Mouse (Mus musculus) stomach, embryonic 14.5 days (tissue): Measurements from ENCODE around the gene Creb1. TPM values are rescaled to one million over a fixed set of nuclear protein-coding genes. Genes with fewer than 3 reads are reported as not detected.
"Not testable (repeated sequence)": the region's sequence is repeated elsewhere in the genome, so short reads cannot be mapped to it uniquely, and the experiment has no call there.

ENCODE experiments used
- ATAC-seq: fragments of 200-750 bp; cut with Nextera tagmentation; 2 replicates; pipeline ENCODE4 v1.8.0; 2017; ENCODE audit warnings: low read depth, moderate TSS enrichment; ENCODE audit not compliant: insufficient number of reproducible peaks, insufficient read depth, low FRiP score
- H3K27ac ChIP-seq: fragments of 300-500 bp; sonication (generic); 2 replicates; pipeline ENCODE4 v1.5.1; 2014; ENCODE audit warnings: mild to moderate bottlenecking, low read length, moderate library complexity, mixed read lengths
- H3K27me3 ChIP-seq: fragments of 300-500 bp; sonication (generic); 2 replicates; pipeline ENCODE4 v1.6.1; 2014; ENCODE audit warnings: low read length, control low read depth, mixed read lengths; ENCODE audit not compliant: control insufficient read depth, insufficient read depth
- H3K36me3 ChIP-seq: fragments of 300-500 bp; sonication (generic); 2 replicates; pipeline ENCODE4 v1.6.1; 2014; ENCODE audit warnings: mild to moderate bottlenecking, control low read depth, low read length, moderate library complexity, mixed read lengths; ENCODE audit not compliant: control insufficient read depth, insufficient read depth
- H3K4me1 ChIP-seq: fragments of 300-500 bp; sonication (generic); 2 replicates; pipeline ENCODE4 v1.6.1; 2014; ENCODE audit warnings: low read length, control low read depth, mixed read lengths; ENCODE audit not compliant: control insufficient read depth, insufficient read depth
- H3K4me2 ChIP-seq: fragments of 300-500 bp; sonication (generic); replicated peaks from 2 replicates; pipeline ENCODE4 v1.6.1; 2014; ENCODE audit warnings: low read depth, low read length, control low read depth
- H3K4me3 ChIP-seq: fragments of 300-500 bp; sonication (generic); 2 replicates; pipeline ENCODE4 v1.5.1; 2014; ENCODE audit warnings: low read depth, low read length, control low read depth
- H3K9ac ChIP-seq: fragments of 300-500 bp; sonication (generic); replicated peaks from 2 replicates; pipeline ENCODE4 v1.6.1; 2014; ENCODE audit warnings: low read depth, mild to moderate bottlenecking, control low read depth, low read length, moderate library complexity, mixed read lengths
- H3K9me3 ChIP-seq: fragments of 300-500 bp; sonication (generic); 2 replicates; pipeline ENCODE4 v1.6.1; 2016; ENCODE audit warnings: low read depth, low read length, control low read depth; ENCODE audit not compliant: control insufficient read depth
- WGBS: fragments of 180-500 bp; shearing (Covaris S2); extraction: QIAGEN DNeasy Blood & Tissue Kit; methylation state at CpG from one replicate; pipeline ENCODE4 v1.1.7; 2014; 5-methylcytosine and 5-hydroxymethylcytosine counted together
- polyA plus RNA-seq: library from polyadenylated mRNA; unstranded; fragments of >200 nt; fragmentation: Nextera tagmentation; extraction: Ambion mirVana; gene quantifications from 2 replicates; pipeline ENCODE4 v1.2.1, GENCODE M21; 2014

The Creb1 gene
- polyA plus RNA-seq, 1 experiment from 2014 or later, result 49.2 TPM

DNA sequence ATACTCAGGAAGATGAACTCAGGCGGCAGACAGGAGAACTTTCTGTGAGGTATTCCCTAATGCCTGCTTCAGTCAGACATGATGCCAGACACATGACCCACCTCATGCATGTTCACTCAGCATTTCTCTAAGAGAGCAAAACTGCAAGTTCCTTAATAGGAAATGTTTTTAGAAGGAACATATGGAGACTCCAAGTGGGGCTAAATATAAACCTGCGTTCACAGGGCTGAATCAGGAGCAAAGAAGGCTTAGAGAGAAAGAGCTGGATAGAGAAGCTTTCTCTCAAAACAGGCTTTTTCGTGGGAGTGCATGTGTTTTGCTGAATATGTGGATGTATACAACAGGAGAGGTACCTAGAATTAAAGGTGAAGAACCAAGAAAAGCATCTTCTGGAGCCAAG lies 100.8 kb downstream of the Creb1 start:
- Histone ChIP-seq H3K36me3 (no peaks in the 10 kb centered on the region), H3K27ac (no peak overlapping the region), H3K27me3 (no peaks in the 10 kb centered on the region), H3K4me2 (no peak overlapping the region), H3K4me3 (no peak overlapping the region), H3K9me3 (no peaks in the 10 kb centered on the region), H3K4me1 (no peaks in the 10 kb centered on the region), H3K9ac (no peak overlapping the region)
- WGBS, result 77% methylated on average over 3 of the region's 3 CpGs
- ATAC-seq, result no peak

DNA sequence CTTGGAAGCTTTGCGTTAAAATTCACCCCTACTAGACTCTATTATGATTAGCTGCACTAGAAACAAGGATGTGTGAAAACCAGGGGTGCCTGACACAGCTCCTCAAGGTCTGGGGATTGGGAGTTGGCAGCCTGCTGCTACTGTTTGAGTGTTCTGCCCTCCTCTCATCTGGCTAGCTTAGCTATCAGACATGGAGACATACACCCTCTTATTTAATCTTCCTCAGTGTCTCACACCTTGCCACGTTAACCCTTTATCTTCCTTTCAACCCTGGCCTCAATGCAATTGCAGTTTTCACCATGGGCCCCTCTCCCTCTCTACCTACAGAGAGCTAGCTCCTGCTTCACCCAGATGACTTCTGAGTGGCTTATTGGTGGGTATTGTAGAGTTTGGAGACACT lies 103.2 kb downstream of the Creb1 start:
- Histone ChIP-seq H3K4me3 (no peak overlapping the region), H3K9me3 (no peaks in the 10 kb centered on the region), H3K4me2 (no peak overlapping the region), H3K36me3 (no peaks in the 10 kb centered on the region), H3K9ac (no peak overlapping the region), H3K27me3 (no peaks in the 10 kb centered on the region), H3K4me1 (no peaks in the 10 kb centered on the region), H3K27ac (no peak overlapping the region)
- 47% methylated on average over 2 of the region's 2 CpGs for WGBS
- no peak for ATAC-seq

DNA sequence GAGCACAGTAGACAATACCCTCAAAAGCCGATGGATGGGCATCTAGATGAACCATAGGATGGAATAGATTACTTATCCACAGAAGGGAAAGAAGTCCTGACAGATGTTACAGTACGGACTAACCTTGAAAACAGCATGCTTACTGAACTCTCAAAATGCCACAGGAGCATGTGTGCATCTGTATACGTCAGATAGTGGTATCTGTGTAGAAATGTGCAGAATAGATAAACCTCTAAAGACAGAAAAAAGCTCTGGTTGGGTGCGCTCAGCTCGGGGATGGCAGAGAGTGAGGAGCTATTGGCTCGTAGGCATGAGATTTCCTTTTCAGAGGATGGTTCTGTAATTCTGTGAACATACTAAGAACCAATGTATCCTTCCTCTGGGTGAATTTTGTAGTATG lies 106.8 kb downstream of the Creb1 start:
- no peak overlapping the region for H3K4me2 ChIP-seq
- 89% methylated on average over 6 of the region's 6 CpGs for WGBS
- no peak overlapping the region for H3K9ac ChIP-seq
- H3K27me3 ChIP-seq, result no peaks in the 10 kb centered on the region
- H3K27ac ChIP-seq, result no peak overlapping the region
- no peak overlapping the region for H3K4me3 ChIP-seq
- ATAC-seq, result no peak; the same call in 1 of the 2 replicates
- no peaks in the 10 kb centered on the region for H3K9me3 ChIP-seq
- H3K36me3 ChIP-seq, result no peaks in the 10 kb centered on the region
- no peaks in the 10 kb centered on the region for H3K4me1 ChIP-seq

DNA sequence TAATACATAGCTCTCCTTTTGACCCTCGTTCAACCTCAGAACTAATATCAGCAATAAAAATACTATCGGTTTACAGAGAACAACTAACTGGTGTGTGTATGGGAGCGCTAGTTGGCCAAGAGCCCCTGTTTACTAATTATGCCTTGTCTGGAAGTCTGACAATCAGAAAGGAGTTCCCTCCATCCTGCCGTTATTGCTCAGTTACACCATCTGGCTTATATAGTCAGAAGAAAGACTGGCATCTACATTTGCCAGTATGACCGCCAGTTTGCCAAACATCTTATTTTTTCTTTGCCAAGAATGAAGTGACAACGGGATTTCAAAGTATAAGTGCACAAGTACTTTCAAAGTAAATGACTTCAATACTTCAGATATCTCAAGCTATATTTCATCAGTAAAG lies 108.6 kb downstream of the Creb1 start:
- Histone ChIP-seq H3K27me3 (no peaks in the 10 kb centered on the region), H3K9me3 (no peaks in the 10 kb centered on the region), H3K9ac (no peak overlapping the region), H3K4me3 (no peak overlapping the region), H3K4me1 (no peaks in the 10 kb centered on the region), H3K27ac (no peak overlapping the region), H3K4me2 (no peak overlapping the region), H3K36me3 (no peaks in the 10 kb centered on the region)
- no peak for ATAC-seq
- 92% methylated on average over 6 of the region's 6 CpGs for WGBS

DNA sequence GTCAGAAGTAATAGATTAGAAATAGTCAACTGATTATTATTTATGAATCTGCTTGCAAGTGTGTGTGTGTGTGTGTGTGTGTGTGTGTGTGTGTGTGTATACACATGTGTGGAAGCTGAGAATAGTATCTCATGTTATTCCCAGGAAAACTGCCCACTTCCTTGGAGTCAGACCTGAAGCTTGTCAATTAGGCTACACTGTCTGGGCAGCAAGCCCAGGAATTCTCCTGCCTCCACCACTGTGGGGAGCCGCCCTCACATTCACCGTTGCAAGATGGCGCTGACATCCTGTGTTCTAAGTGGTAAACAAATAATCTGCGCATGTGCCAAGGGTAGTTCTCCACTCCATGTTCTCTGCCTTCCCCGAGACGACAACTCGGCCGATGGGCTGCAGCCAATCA lies 110.1 kb downstream of the Creb1 start:
- not testable (repeated sequence) for H3K27ac ChIP-seq

DNA sequence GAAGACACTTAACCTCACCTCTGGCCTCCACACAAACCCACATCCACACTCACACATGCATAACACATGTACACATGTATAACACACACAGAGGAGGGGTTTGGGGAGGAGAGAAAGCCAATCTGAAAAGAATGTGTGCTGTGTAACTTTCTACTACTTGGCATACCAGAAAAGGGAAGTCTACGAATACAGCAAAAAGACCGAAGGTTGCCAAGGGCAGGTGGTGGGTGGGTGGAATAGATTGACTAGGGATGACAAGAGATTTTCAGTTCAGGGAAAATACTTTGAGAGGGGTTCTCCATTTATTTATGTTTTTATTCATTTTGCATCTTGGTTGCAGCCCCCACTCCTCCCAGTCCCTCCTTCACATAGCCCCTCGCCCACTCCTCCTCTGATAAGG lies 112.1 kb downstream of the Creb1 start:
- Histone ChIP-seq H3K4me3 (no peak overlapping the region), H3K36me3 (no peaks in the 10 kb centered on the region), H3K9ac (no peak overlapping the region), H3K4me2 (no peak overlapping the region), H3K27ac (no peak overlapping the region), H3K9me3 (no peaks in the 10 kb centered on the region), H3K27me3 (no peaks in the 10 kb centered on the region), H3K4me1 (no peaks in the 10 kb centered on the region)
- no peak for ATAC-seq
- 88% methylated on average over 3 of the region's 3 CpGs for WGBS

More for the DNA sequence above, 110.1 kb downstream of the Creb1 start:
- 94% methylated on average over 8 of the region's 8 CpGs for WGBS
- not testable (repeated sequence) for H3K27me3 ChIP-seq, H3K4me2 ChIP-seq, H3K9ac ChIP-seq, ATAC-seq, H3K9me3 ChIP-seq, H3K36me3 ChIP-seq, H3K4me1 ChIP-seq, H3K4me3 ChIP-seq

DNA sequence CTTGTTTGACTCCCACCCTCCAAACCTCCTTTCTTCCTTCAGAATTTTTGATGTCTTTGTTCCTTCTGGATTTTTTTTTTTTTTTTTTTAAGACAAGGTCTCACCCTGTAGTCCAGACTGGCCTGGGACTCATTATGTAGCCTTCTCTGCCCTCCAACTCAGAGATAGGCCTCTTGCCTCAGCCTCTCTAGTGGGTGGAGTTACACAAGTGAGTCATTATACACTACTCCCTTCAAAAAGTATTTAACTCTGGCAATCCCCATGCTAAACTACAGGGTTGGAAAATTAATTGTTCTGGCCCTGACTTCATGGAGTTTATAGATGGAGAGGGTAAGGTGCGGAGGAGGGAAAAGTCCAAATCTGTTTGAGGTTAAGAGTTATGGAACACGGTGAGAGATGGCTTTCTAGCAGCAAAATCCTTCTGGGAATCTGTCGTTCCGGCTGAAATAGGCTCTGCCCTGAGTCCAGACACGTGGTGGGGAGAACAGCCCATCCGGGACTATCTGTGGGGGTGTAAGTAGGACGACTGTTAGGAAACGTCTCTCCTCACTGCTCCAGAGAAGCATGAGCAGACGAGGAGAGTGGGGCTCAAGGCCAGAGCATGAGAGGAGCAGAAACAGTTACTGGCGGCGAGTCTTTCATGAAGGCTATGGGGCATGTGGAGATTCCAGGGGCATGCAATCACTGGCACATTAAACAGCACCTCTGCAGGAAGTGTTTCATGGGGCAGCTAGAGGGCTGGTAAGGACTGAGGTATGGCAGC lies 117.1 kb downstream of the Creb1 start:
- no peaks in the 10 kb centered on the region for H3K9me3 ChIP-seq
- 68% methylated on average over 11 of the region's 11 CpGs for WGBS
- no peaks in the 10 kb centered on the region for H3K4me1 ChIP-seq
- no peak overlapping the region for H3K4me2 ChIP-seq
- no peaks in the 10 kb centered on the region for H3K27me3 ChIP-seq
- no peak overlapping the region for H3K9ac ChIP-seq
- no peak for ATAC-seq
- no peaks in the 10 kb centered on the region for H3K36me3 ChIP-seq
- H3K4me3 ChIP-seq, result no peak overlapping the region
- no peak overlapping the region for H3K27ac ChIP-seq

DNA sequence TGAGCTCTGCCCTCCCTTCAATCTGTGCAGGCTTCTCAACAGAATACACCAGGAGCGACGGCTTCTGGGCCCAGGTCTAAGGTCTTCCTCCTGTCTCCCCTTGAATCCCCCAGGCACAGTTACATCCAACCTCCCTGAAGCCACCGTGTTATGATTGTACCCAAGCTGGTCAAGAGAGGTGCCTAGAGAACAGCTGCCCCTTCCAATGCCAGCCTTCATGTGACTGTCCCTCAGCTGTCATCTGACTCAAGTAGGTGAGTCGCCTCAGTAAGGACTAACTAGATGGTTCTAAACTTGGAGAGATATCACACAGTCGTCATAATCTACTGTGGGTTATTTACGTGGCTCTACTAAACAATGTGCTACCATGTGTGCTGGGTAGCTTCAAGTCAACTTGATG lies 121.3 kb downstream of the Creb1 start:
- Histone ChIP-seq H3K4me2 (no peak overlapping the region), H3K36me3 (no peaks in the 10 kb centered on the region), H3K27ac (no peak overlapping the region), H3K27me3 (no peaks in the 10 kb centered on the region), H3K9me3 (no peaks in the 10 kb centered on the region), H3K9ac (no peak overlapping the region), H3K4me3 (no peak overlapping the region), H3K4me1 (no peaks in the 10 kb centered on the region)
- 90% methylated on average over 6 of the region's 6 CpGs for WGBS
- no peak for ATAC-seq
